Mouse (Mus musculus) heart, postnatal 36 days (tissue): ENCODE data around the gene Sapcd2. TPM values are rescaled to one million over a fixed set of nuclear protein-coding genes. Genes with fewer than 3 reads are reported as not detected.
"Not testable (repeated sequence)": the region's sequence is repeated elsewhere in the genome, so short reads cannot be mapped to it uniquely, and the experiment has no call there.

Experiments
- DNase-seq, 2 experiments: peaks; one replicate each; pipeline ENCODE4 v3.0.0; 2021 to 2022
- intact Hi-C: fragments of 180-260 bp; cut with DNase I; formaldehyde crosslinking; loops from one replicate; pipeline ENCODE4 v1.15.1; 2025
- total RNA-seq, 2 experiments: library from RNA; stranded (reverse); gene quantifications; 2 replicates each; pipeline ENCODE4 v1.2.3; 2021

Sapcd2 gene
- total RNA-seq, 2 experiments from 2014 or later: 0.46 to 0.56 TPM

GRCm38 (mm10) chr2:25372644-25373391, 697 bp downstream of the Sapcd2 start:
- intact Hi-C loops: no loop called here
- DNase-seq: no peak

- intact Hi-C loops: no loop called here
- DNase-seq: no peak
These were observed 1.3 kb downstream of the Sapcd2 start for GRCm38 (mm10) chr2:25373431-25373830.

DNA sequence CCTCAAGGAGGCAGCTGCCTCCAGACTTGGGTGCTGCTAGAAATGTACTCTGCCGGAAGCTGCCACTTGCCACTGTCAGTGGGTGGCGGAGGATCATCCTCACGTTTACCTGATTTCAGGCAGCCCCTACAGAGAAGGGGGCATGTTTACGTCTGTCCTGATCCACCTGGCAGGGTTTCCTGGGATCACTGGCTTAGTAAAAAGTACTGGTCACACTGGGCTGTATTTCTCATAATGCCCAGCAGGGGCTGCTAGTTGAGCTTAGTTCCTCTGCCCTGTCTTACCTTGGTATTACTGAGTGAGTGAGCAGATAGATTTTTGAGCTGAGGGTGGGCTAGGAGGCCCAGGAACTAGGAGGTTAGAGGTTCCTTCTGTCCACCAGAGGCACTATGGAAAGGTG, 4.5 kb downstream of the Sapcd2 start:
- DNase-seq: peak; percentile 61 to 67
- intact Hi-C loops: loop anchor here (2.0 to 5.0 kb wide), 2 partner anchors 36 to 50 kb away; no protein-coding TSS in a partner anchor

GRCm38 (mm10) chr2:25384492-25384891, 12.4 kb downstream of the Sapcd2 start:
- intact Hi-C loops: no loop called here
- no peak for DNase-seq

DNA sequence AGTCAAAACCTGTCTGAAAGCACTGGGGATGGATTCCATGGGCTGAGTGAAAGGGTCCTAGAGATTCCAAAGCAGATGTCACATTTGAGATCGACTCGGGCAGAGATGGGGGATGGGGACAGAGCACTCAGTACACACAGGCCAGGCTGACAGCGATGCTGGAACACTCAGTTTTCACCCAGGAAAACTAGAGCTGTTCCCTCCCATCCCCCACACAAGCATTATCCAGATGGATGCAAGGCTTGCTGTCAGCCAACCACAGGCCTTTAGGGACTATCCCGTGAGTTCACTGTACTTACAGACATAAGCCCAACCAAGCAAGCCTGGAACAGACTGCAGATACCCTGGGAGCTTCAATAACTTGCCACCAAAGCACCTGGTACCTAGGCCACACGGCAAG, 19.1 kb downstream of the Sapcd2 start:
- intact Hi-C loops: no loop called here
- no peak for DNase-seq

- intact Hi-C loops: loop anchor here (5.0 kb wide), 1 partner anchor 112 kb away; no protein-coding TSS in a partner anchor
These were observed 22.4 kb downstream of the Sapcd2 start for GRCm38 (mm10) chr2:25394281-25395221.

GRCm38 (mm10) chr2:25395721-25396596, 23.8 kb downstream of the Sapcd2 start, which contains the start of gene Entpd2:
TSS of gene Entpd2 (plus strand) at chr2:25395874.
- intact Hi-C loops: loop anchor here (5.0 kb wide), 1 partner anchor 114 kb away; no protein-coding TSS in a partner anchor

More at GRCm38 (mm10) chr2:25394281-25395221, 22.4 kb downstream of the Sapcd2 start:
- peak; percentile 52 to 71 for DNase-seq

GRCm38 (mm10) chr2:25396597-25396983, 24.5 kb downstream of the Sapcd2 start:
- intact Hi-C loops: loop anchor here (5.0 kb wide), 1 partner anchor 114 kb away; no protein-coding TSS in a partner anchor

More at GRCm38 (mm10) chr2:25395721-25396596, 23.8 kb downstream of the Sapcd2 start, which contains the start of gene Entpd2:
- DNase-seq: peak; percentile 45 to 67

GRCm38 (mm10) chr2:25397010-25397409, 24.9 kb downstream of the Sapcd2 start:
- no peak for DNase-seq
- intact Hi-C loops: loop anchor here (5.0 kb wide), 1 partner anchor 115 kb away; no protein-coding TSS in a partner anchor

More at GRCm38 (mm10) chr2:25396597-25396983, 24.5 kb downstream of the Sapcd2 start:
- DNase-seq: peak; percentile 58 to 63

DNA sequence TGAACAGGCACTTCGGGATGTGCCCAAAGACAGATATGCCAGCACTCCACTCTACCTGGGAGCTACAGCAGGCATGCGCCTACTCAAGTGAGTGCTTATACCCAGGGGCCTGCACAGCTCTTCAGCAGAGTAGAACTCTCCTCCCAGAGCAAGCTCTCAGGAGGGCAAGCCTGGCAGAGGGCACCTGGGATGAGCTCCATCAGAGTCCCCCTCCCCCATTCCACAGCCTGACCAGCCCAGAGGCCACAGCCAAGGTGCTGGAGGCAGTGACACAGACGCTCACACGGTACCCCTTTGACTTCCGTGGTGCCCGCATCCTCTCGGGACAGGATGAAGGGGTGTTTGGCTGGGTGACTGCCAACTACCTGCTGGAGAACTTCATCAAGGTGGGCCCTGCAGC, 25.9 kb downstream of the Sapcd2 start:
- intact Hi-C loops: loop anchor here (5.0 kb wide), 1 partner anchor 116 kb away; no protein-coding TSS in a partner anchor

GRCm38 (mm10) chr2:25399051-25399450, 26.9 kb downstream of the Sapcd2 start, which contains the start of gene Npdc1:
TSS of gene Npdc1 (plus strand) at chr2:25399351.
- DNase-seq: no peak
- intact Hi-C loops: loop anchor here (5.0 kb wide), 1 partner anchor 117 kb away; no protein-coding TSS in a partner anchor

More for the DNA sequence above, 25.9 kb downstream of the Sapcd2 start:
- DNase-seq: no peak

- intact Hi-C loops: loop anchor here (1.0 to 2.0 kb wide), 2 partner anchors 21 to 205 kb away; no protein-coding TSS in a partner anchor
- DNase-seq: peak; percentile 48 to 54
These were observed 28.2 kb downstream of the Sapcd2 start for GRCm38 (mm10) chr2:25400291-25400690.

GRCm38 (mm10) chr2:25400764-25401163, 28.6 kb downstream of the Sapcd2 start:
- DNase-seq: peak; percentile 72 to 76
- intact Hi-C loops: loop anchor here (1.0 to 2.0 kb wide), 2 partner anchors 21 to 206 kb away; no protein-coding TSS in a partner anchor

GRCm38 (mm10) chr2:25402377-25402971, 30.4 kb downstream of the Sapcd2 start:
- peak; percentile 54 to 62 for DNase-seq
- intact Hi-C loops: no loop called here

- DNase-seq: peak; percentile 72
- intact Hi-C loops: loop anchor here (1.0 kb wide), 1 partner anchor 24 kb away; no protein-coding TSS in a partner anchor
These were observed 31.0 kb downstream of the Sapcd2 start for GRCm38 (mm10) chr2:25402972-25403601.

- no peak for DNase-seq
- intact Hi-C loops: loop anchor here (1.0 kb wide), 1 partner anchor 23 kb away; no protein-coding TSS in a partner anchor
These were observed 31.9 kb downstream of the Sapcd2 start for GRCm38 (mm10) chr2:25403994-25404393.

- intact Hi-C loops: loop anchor here (5.0 kb wide), 1 partner anchor 132 kb away; no protein-coding TSS in a partner anchor
- no peak for DNase-seq
These were observed 36.8 kb downstream of the Sapcd2 start for GRCm38 (mm10) chr2:25408908-25409307.

GRCm38 (mm10) chr2:25413436-25413835, 41.3 kb downstream of the Sapcd2 start:
- intact Hi-C loops: loop anchor here (5.0 kb wide), 1 partner anchor 36 kb away; no protein-coding TSS in a partner anchor
- not testable (repeated sequence) for DNase-seq
